Mouse (Mus musculus) limb, embryonic 15.5 days (tissue): ENCODE measurements around the gene U2af1l4. TPM values are rescaled to one million over a fixed set of nuclear protein-coding genes. Genes with fewer than 3 reads are reported as not detected.

Experiments
- ATAC-seq: fragments of 200-750 bp; cut with Nextera tagmentation; 2 replicates; pipeline ENCODE4 v1.8.0; 2017; ENCODE audit warnings: low read depth, moderate TSS enrichment; ENCODE audit not compliant: insufficient number of reproducible peaks, low FRiP score, low TSS enrichment
- H3K27ac ChIP-seq: fragments of 300-500 bp; sonication (generic); 2 replicates; pipeline ENCODE4 v1.5.1; 2015; ENCODE audit warnings: moderate library complexity, mild to moderate bottlenecking, inconsistent platforms
- H3K27me3 ChIP-seq: fragments of 300-500 bp; sonication (generic); 2 replicates; pipeline ENCODE4 v1.6.1; 2015; ENCODE audit warnings: inconsistent platforms
- H3K36me3 ChIP-seq: fragments of 300-500 bp; sonication (generic); 2 replicates; pipeline ENCODE4 v1.6.1; 2015; ENCODE audit warnings: inconsistent platforms
- H3K4me1 ChIP-seq: fragments of 300-500 bp; sonication (generic); 2 replicates; pipeline ENCODE4 v1.6.1; 2015; ENCODE audit warnings: inconsistent platforms
- H3K4me2 ChIP-seq: fragments of 300-500 bp; sonication (generic); 2 replicates; pipeline ENCODE4 v1.6.1; 2015; ENCODE audit warnings: mild to moderate bottlenecking, inconsistent platforms
- H3K4me3 ChIP-seq: fragments of 300-500 bp; sonication (generic); 2 replicates; pipeline ENCODE4 v1.5.1; 2015; ENCODE audit warnings: mild to moderate bottlenecking, inconsistent platforms
- H3K9ac ChIP-seq: fragments of 300-500 bp; sonication (generic); 2 replicates; pipeline ENCODE4 v1.6.1; 2015; ENCODE audit warnings: inconsistent platforms
- H3K9me3 ChIP-seq: fragments of 300-500 bp; sonication (generic); 2 replicates; pipeline ENCODE4 v1.6.1; 2016; ENCODE audit warnings: inconsistent platforms
- WGBS: fragments of 180-500 bp; shearing (Covaris S2); methylation state at CpG from one replicate; pipeline ENCODE4 v1.1.7; 2015; 5-methylcytosine and 5-hydroxymethylcytosine counted together
- polyA plus RNA-seq: library from polyadenylated mRNA; unstranded; fragments of >200 nt; fragmentation: Nextera tagmentation; extraction: Ambion mirVana; gene quantifications from 2 replicates; pipeline ENCODE4 v1.2.1, GENCODE M21; 2015

Gene U2af1l4
- polyA plus RNA-seq, 1 experiment from 2014 or later: 83.0 TPM

DNA sequence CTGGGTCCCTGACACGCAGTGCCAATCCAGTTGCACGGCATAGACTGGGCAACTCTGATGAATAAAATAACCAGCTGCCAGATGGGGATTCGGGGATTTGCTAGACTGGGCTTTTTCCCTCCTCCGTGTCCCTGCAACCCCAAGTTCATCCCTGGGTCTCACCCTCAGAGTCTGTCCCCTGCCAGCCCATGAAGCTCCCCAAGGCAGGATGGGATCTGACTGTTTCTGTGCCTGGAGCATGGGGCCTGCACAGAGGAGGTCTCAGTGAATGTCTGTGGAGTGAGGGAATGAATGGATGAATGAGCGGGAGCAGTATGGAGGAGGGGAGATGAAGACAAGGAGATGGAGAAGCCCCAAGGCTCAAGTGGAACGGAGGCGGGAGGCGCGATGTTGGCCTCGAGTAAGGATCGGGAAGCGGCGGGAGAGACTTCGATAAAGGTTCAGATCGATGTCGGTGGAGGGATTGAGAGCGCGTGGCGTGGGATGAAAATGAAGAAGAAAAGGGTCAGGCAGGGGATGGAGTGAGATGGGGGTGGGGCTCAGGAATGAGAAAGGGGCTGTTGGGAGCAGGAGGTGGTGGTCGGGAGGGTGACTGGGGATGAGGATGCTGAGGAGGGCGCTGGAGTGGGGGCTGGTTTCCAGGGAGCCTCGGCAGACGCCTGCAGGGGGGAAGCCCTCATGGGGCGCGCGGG, 29.0 kb upstream of the U2af1l4 start:
- peak overlapping the region; percentile 69 for H3K9ac ChIP-seq
- H3K27me3 ChIP-seq: no peaks in the 10 kb centered on the region
- ATAC-seq: no peak; the same call in 1 of the 2 replicates
- H3K36me3 ChIP-seq: peaks cover 33% of the 10 kb centered on the region
- peaks cover 24% of the 10 kb centered on the region for H3K4me1 ChIP-seq
- H3K4me2 ChIP-seq: peak overlapping the region; percentile 87
- WGBS: 8% methylated on average over 20 of the region's 26 CpGs
- H3K9me3 ChIP-seq: no peaks in the 10 kb centered on the region
- peak overlapping the region; percentile 78 for H3K4me3 ChIP-seq
- no peak overlapping the region for H3K27ac ChIP-seq

- Histone ChIP-seq H3K9me3 (no peaks in the 10 kb centered on the region), H3K4me3 (peak within 1 kb of the TSS; percentile 78), H3K4me2 (peak within 1 kb of the TSS; percentile 87), H3K9ac (peak within 1 kb of the TSS; percentile 69), H3K27me3 (no peaks in the 10 kb centered on the region), H3K4me1 (peaks cover 24% of the 10 kb centered on the region), H3K27ac (peak within 1 kb of the TSS; percentile 72; the same call in 1 of the 2 replicates), H3K36me3 (peaks cover 32% of the 10 kb centered on the region)
- ATAC-seq: peak; percentile 93
- under 1% methylated on average over 49 of the region's 84 CpGs for WGBS
These were observed 28.2 kb upstream of the U2af1l4 start, which contains the start of gene Arhgap33 for GRCm38 (mm10) chr7:30534633-30535577. TSS of gene Arhgap33 (minus strand) at chr7:30535060.

DNA sequence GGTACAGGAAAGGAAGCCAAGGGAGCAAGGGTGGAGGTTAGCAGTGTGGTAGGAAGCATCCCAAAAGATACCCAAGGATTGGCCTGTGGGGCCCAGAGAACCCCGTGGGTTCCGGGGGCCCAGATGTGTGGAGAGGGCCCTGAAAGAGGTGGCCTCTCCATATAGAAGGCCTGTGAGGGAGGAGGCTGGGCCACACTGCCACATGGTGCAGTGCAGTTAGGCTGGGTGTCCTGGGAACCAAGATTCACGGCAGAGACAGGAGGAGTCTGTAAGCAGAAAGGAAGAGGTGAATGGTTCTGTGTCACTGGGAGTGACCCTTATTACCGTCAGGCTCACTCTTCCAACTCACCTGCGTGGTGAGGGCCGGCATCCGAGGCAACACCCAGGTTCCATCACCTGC, 22.5 kb upstream of the U2af1l4 start:
- no peak overlapping the region; the same call in 1 of the 2 replicates for H3K9ac ChIP-seq
- no peaks in the 10 kb centered on the region for H3K9me3 ChIP-seq
- H3K4me2 ChIP-seq: no peak overlapping the region
- no peak for ATAC-seq
- peaks cover 41% of the 10 kb centered on the region for H3K36me3 ChIP-seq
- H3K27me3 ChIP-seq: no peaks in the 10 kb centered on the region
- no peak overlapping the region for H3K27ac ChIP-seq
- WGBS: 82% methylated on average over 7 of the region's 7 CpGs
- no peak overlapping the region for H3K4me3 ChIP-seq
- H3K4me1 ChIP-seq: peaks cover 2% of the 10 kb centered on the region

DNA sequence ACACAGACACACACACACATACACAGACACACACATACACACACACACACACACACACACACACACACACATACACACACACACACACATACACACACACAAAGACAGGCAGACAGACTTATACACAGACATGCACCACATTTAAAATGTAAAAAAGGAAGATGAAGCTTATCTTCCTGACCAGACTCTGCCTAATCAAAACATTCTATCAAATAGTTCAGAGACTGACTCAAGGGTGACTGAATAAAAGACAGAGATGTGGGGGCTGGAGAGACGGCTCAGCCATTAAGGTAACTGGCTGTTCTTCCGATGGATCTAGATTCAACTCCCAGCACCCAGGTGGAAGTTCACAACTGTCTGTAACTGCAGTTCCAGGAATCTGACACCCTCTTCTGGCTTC, 18.8 kb upstream of the U2af1l4 start:
- H3K4me1 ChIP-seq: no peaks in the 10 kb centered on the region
- H3K9me3 ChIP-seq: no peaks in the 10 kb centered on the region
- ATAC-seq: no peak
- H3K9ac ChIP-seq: no peak overlapping the region
- H3K27me3 ChIP-seq: no peaks in the 10 kb centered on the region
- no peak overlapping the region for H3K27ac ChIP-seq
- no peak overlapping the region for H3K4me2 ChIP-seq
- no peak overlapping the region for H3K4me3 ChIP-seq
- H3K36me3 ChIP-seq: peaks cover 53% of the 10 kb centered on the region
- WGBS: 91% methylated on average over 2 of the region's 2 CpGs

- no peak overlapping the region for H3K4me3 ChIP-seq
- H3K27me3 ChIP-seq: no peaks in the 10 kb centered on the region
- no peak overlapping the region for H3K4me2 ChIP-seq
- H3K27ac ChIP-seq: no peak overlapping the region
- no peaks in the 10 kb centered on the region for H3K9me3 ChIP-seq
- no peak for ATAC-seq
- H3K4me1 ChIP-seq: peaks cover 17% of the 10 kb centered on the region
- H3K36me3 ChIP-seq: peaks cover 25% of the 10 kb centered on the region
- WGBS: 79% methylated on average over 2 of the region's 2 CpGs
- H3K9ac ChIP-seq: no peak overlapping the region
These were observed 13.2 kb upstream of the U2af1l4 start for GRCm38 (mm10) chr7:30549880-30550279.

DNA sequence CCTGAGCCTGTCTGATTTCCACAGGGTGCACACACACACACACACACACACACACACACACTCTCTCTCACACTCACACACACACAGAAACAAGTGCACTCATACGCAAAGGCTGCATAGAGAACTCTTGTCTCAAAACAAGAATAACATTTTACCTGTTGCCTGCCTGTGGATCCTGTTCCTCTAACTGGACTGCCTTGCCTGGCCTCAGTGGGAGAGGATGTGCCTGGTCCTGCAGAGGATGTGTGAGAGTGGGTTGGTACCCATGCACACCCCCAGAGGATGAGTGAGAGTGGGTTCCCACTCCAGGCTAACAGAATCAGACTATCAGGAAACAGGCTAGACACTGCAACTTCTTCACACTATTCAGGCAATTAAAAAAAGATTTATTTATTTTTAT, 12.5 kb upstream of the U2af1l4 start:
- no peak overlapping the region for H3K4me3 ChIP-seq
- H3K27ac ChIP-seq: no peak overlapping the region
- H3K4me2 ChIP-seq: no peak overlapping the region
- H3K27me3 ChIP-seq: no peaks in the 10 kb centered on the region
- peaks cover 29% of the 10 kb centered on the region for H3K36me3 ChIP-seq
- peaks cover 17% of the 10 kb centered on the region for H3K4me1 ChIP-seq
- no peaks in the 10 kb centered on the region for H3K9me3 ChIP-seq
- 93% methylated on average over 1 of the region's 1 CpGs for WGBS
- no peak overlapping the region for H3K9ac ChIP-seq
- ATAC-seq: no peak

- peak overlapping the region; percentile 69 for H3K9ac ChIP-seq
- H3K27me3 ChIP-seq: no peaks in the 10 kb centered on the region
- H3K4me2 ChIP-seq: peak overlapping the region; percentile 96
- peaks cover 30% of the 10 kb centered on the region for H3K36me3 ChIP-seq
- WGBS: 2% methylated on average over 10 of the region's 10 CpGs
- H3K4me3 ChIP-seq: peak overlapping the region; percentile 79
- ATAC-seq: peak; percentile 59
- peak overlapping the region; percentile 99 for H3K27ac ChIP-seq
- no peaks in the 10 kb centered on the region for H3K9me3 ChIP-seq
- H3K4me1 ChIP-seq: peaks cover 17% of the 10 kb centered on the region
These were observed 11.5 kb upstream of the U2af1l4 start for GRCm38 (mm10) chr7:30551445-30552101.

- WGBS: under 1% methylated on average over 44 of the region's 44 CpGs
- ATAC-seq: peak; percentile 94
- Histone ChIP-seq H3K9ac (peak within 1 kb of the TSS; percentile 69), H3K4me1 (peaks cover 17% of the 10 kb centered on the region), H3K36me3 (peaks cover 36% of the 10 kb centered on the region), H3K27me3 (no peaks in the 10 kb centered on the region), H3K4me2 (peak within 1 kb of the TSS; percentile 96), H3K9me3 (no peaks in the 10 kb centered on the region), H3K4me3 (peak within 1 kb of the TSS; percentile 79), H3K27ac (peak within 1 kb of the TSS; percentile 99)
These were observed 10.7 kb upstream of the U2af1l4 start, which contains the start of the genes Hspb6 and Proser3 for GRCm38 (mm10) chr7:30552102-30553020. TSS of gene Hspb6 (plus strand) at chr7:30552178. TSS of gene Proser3 (minus strand) at chr7:30552299.

GRCm38 (mm10) chr7:30553021-30553589, 10.0 kb upstream of the U2af1l4 start:
- peaks cover 36% of the 10 kb centered on the region for H3K36me3 ChIP-seq
- H3K4me3 ChIP-seq: peak overlapping the region; percentile 79
- H3K4me2 ChIP-seq: peak overlapping the region; percentile 96

GRCm38 (mm10) chr7:30553810-30554584, 9.1 kb upstream of the U2af1l4 start:
- Histone ChIP-seq H3K36me3 (peaks cover 35% of the 10 kb centered on the region), H3K4me2 (peak overlapping the region; percentile 96), H3K27me3 (no peaks in the 10 kb centered on the region), H3K9ac (0 out of 2 replicates have a peak overlapping the region, but pooled peaks have one; percentile 66), H3K27ac (0 out of 2 replicates have a peak overlapping the region, but pooled peaks have one; percentile 99), H3K9me3 (no peaks in the 10 kb centered on the region), H3K4me3 (peak overlapping the region; percentile 79), H3K4me1 (peaks cover 32% of the 10 kb centered on the region)
- 80% methylated on average over 22 of the region's 22 CpGs for WGBS
- no peak for ATAC-seq

More at GRCm38 (mm10) chr7:30553021-30553589, 10.0 kb upstream of the U2af1l4 start:
- ATAC-seq: no peak
- Histone ChIP-seq H3K27ac (peak overlapping the region; percentile 99), H3K27me3 (no peaks in the 10 kb centered on the region), H3K9ac (peak overlapping the region; percentile 66), H3K4me1 (peaks cover 23% of the 10 kb centered on the region), H3K9me3 (no peaks in the 10 kb centered on the region)
- WGBS: under 1% methylated on average over 23 of the region's 23 CpGs
